Mouse (Mus musculus) MEL (cell line): ENCODE measurements around the gene Serinc5. TPM values are rescaled to one million over a fixed set of nuclear protein-coding genes. Genes with fewer than 3 reads are reported as not detected.
"Not testable (repeated sequence)": the region's sequence is repeated elsewhere in the genome, so short reads cannot be mapped to it uniquely, and the experiment has no call there.

Experiments used
- DNase-seq: peaks from one replicate; pipeline ENCODE4 v3.0.0; 2011; ENCODE audit warnings: low read depth, low spot score
- H3K27ac ChIP-seq: 2 replicates; pipeline ENCODE4 v1.5.1; 2012; ENCODE audit warnings: low read depth, mild to moderate bottlenecking, control low read depth, low read length, moderate library complexity; ENCODE audit not compliant: control insufficient read depth
- H3K27me3 ChIP-seq, 2 experiments: fragments of 150-350 bp in 1 of 2; sonication (generic) in 1 of 2; 2 replicates each; pipeline ENCODE4 v1.6.1; 2012; ENCODE audit warnings: low read length in 2 of 2, mild to moderate bottlenecking in 2 of 2, improper control_type of control experiment in 1 of 2, moderate library complexity in 1 of 2; ENCODE audit not compliant: insufficient read depth in 2 of 2, control insufficient read depth in 1 of 2
- H3K36me3 ChIP-seq, 2 experiments: 2 replicates each; pipeline ENCODE4 v1.6.1; 2012 to 2014; ENCODE audit warnings: low read length in 2 of 2, improper control_type of control experiment in 1 of 2, inconsistent platforms in 1 of 2, mild to moderate bottlenecking in 1 of 2; ENCODE audit not compliant: insufficient read depth in 2 of 2, control insufficient read depth in 1 of 2
- H3K4me1 ChIP-seq, 2 experiments: fragments of 150-350 bp in 1 of 2; sonication (generic) in 1 of 2; 2 replicates each; pipeline ENCODE4 v1.6.1; 2012; ENCODE audit warnings: low read length in 2 of 2, improper control_type of control experiment in 1 of 2, mild to moderate bottlenecking in 1 of 2; ENCODE audit not compliant: insufficient read depth in 2 of 2, control insufficient read depth in 1 of 2
- H3K4me3 ChIP-seq, 2 experiments: fragments of 150-350 bp in 1 of 2; sonication (generic) in 1 of 2; 2 replicates each; pipeline ENCODE4 v1.5.1; 2012; ENCODE audit warnings: low read depth in 2 of 2, low read length in 2 of 2, mild to moderate bottlenecking in 2 of 2, moderate library complexity in 2 of 2, control low read depth in 1 of 2, improper control_type of control experiment in 1 of 2; ENCODE audit not compliant: control insufficient read depth in 1 of 2, insufficient read depth in 1 of 2
- H3K79me2 ChIP-seq: 2 replicates; pipeline ENCODE4 v1.6.1; 2012; ENCODE audit warnings: mild to moderate bottlenecking, low read length, moderate library complexity; ENCODE audit not compliant: control insufficient read depth, poor library complexity, insufficient read depth
- H3K9ac ChIP-seq: 2 replicates; pipeline ENCODE4 v1.6.1; 2012; ENCODE audit warnings: low read depth, mild to moderate bottlenecking, control low read depth, low read length, moderate library complexity; ENCODE audit not compliant: control insufficient read depth, poor library complexity, severe bottlenecking
- H3K9me3 ChIP-seq: fragments of 150-350 bp; sonication (generic); replicated peaks from 2 replicates; pipeline ENCODE4 v1.6.1; 2012; ENCODE audit warnings: mild to moderate bottlenecking, low read length, improper control_type of control experiment, moderate library complexity; ENCODE audit not compliant: insufficient read depth
- E2F4 ChIP-seq: IDR thresholded peaks from 2 replicates; pipeline ENCODE4 v1.6.1; 2011; ENCODE audit warnings: low read depth, low read length, improper control_type of control experiment, borderline replicate concordance
- EP300 ChIP-seq, 2 experiments: IDR thresholded peaks; 2 replicates each; pipeline ENCODE4 v1.6.1; 2011; ENCODE audit warnings: improper control_type of control experiment in 2 of 2, low read length in 2 of 2, low read depth in 1 of 2, mild to moderate bottlenecking in 1 of 2
- ETS1 ChIP-seq: IDR thresholded peaks from 2 replicates; pipeline ENCODE4 v1.6.1; 2012; ENCODE audit warnings: low read depth, mild to moderate bottlenecking, inconsistent platforms, low read length, improper control_type of control experiment, moderate library complexity
- GATA1 ChIP-seq: IDR thresholded peaks from 2 replicates; pipeline ENCODE4 v1.6.1; 2011; ENCODE audit warnings: low read depth, low read length, improper control_type of control experiment
- JUND ChIP-seq: IDR thresholded peaks from 2 replicates; pipeline ENCODE4 v1.6.1; 2011; ENCODE audit warnings: low read depth, mild to moderate bottlenecking, improper control_type of control experiment, low read length
- MAFK ChIP-seq: IDR thresholded peaks from 2 replicates; pipeline ENCODE4 v1.6.1; 2011; ENCODE audit warnings: low read depth, mild to moderate bottlenecking, low read length, improper control_type of control experiment, borderline replicate concordance
- MAZ ChIP-seq: IDR thresholded peaks from 2 replicates; pipeline ENCODE4 v1.6.1; 2012; ENCODE audit warnings: low read depth, mild to moderate bottlenecking, inconsistent platforms, low read length, improper control_type of control experiment
- MEF2A ChIP-seq: IDR thresholded peaks from 2 replicates; pipeline ENCODE4 v1.6.1; 2014; ENCODE audit warnings: low read depth, mild to moderate bottlenecking, inconsistent platforms, low read length, improper control_type of control experiment; ENCODE audit not compliant: poor library complexity, insufficient replicate concordance, severe bottlenecking; ENCODE audit errors: extremely low read depth
- MXI1 ChIP-seq: IDR thresholded peaks from 2 replicates; pipeline ENCODE4 v1.6.1; 2011; ENCODE audit warnings: mild to moderate bottlenecking, low read depth, low read length, improper control_type of control experiment
- POLR2AphosphoS2 ChIP-seq: IDR thresholded peaks from 2 replicates; pipeline ENCODE4 v1.6.1; 2011; ENCODE audit warnings: low read length, improper control_type of control experiment
- RCOR1 ChIP-seq: IDR thresholded peaks from 2 replicates; pipeline ENCODE4 v1.6.1; 2012; ENCODE audit warnings: low read depth, mild to moderate bottlenecking, inconsistent platforms, low read length, improper control_type of control experiment
- SIN3A ChIP-seq: IDR thresholded peaks from 2 replicates; pipeline ENCODE4 v1.6.1; 2012; ENCODE audit warnings: low read length, improper control_type of control experiment, inconsistent platforms
- USF2 ChIP-seq, 2 experiments: IDR thresholded peaks; 2 replicates each; pipeline ENCODE4 v1.6.1; 2011 to 2012; ENCODE audit warnings: improper control_type of control experiment in 2 of 2, low read length in 2 of 2, borderline replicate concordance in 1 of 2, inconsistent platforms in 1 of 2, low read depth in 1 of 2, mild to moderate bottlenecking in 1 of 2; ENCODE audit not compliant: insufficient read depth in 1 of 2
- ZKSCAN1 ChIP-seq: IDR thresholded peaks from 2 replicates; pipeline ENCODE4 v1.6.1; 2012; ENCODE audit warnings: low read depth, mild to moderate bottlenecking, inconsistent platforms, low read length, improper control_type of control experiment, moderate library complexity
- ZNF384 ChIP-seq: IDR thresholded peaks from 2 replicates; pipeline ENCODE4 v1.6.1; 2012; ENCODE audit warnings: low read depth, mild to moderate bottlenecking, inconsistent platforms, low read length, improper control_type of control experiment
- polyA plus RNA-seq, 2 experiments: library from polyadenylated mRNA; stranded (reverse) in 1 of 2; unstranded in 1 of 2; fragments of >175 nt in 1 of 2; fragments of >200 nt in 1 of 2; gene quantifications; 2 replicates each; pipeline versions ENCODE4 v1.2.1 to v1.2.4; 2012; ENCODE audit warnings: low replicate concordance in 2 of 2, low read depth in 1 of 2; ENCODE audit not compliant: insufficient read length in 2 of 2, insufficient read depth in 1 of 2, missing spikeins in 1 of 2
- total RNA-seq: library from RNA; depleted of rRNA; stranded (reverse); fragments of 300-350 nt; gene quantifications from 2 replicates; pipeline ENCODE4 v1.2.3, GENCODE M21; 2012

The Serinc5 gene
- total and polyA plus RNA-seq, 3 experiments, result 4.0 to 8.8 TPM; not detected in 1

DNA sequence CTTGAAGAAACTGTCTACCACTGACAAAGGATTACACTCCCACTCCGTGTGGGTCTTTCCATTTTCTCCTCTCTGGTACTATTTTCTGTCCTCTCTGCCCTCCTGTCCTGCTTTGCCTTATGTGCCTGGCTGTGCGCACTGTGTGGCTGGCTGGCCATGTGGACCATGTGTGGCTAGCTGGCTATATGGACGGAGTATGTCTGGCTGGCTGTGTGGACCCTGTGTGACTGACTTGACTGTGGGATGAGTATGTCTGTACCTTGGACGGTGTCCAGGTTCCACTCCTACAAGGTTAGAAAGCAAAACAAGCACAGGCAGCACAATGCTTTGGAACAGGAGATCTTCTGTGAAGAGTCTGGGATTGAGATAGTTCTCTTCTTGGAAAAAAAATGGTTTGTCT is 74.4 kb downstream of the Serinc5 start:
- Histone ChIP-seq H3K9ac (no peak overlapping the region), H3K9me3 (no peaks in the 10 kb centered on the region), H3K79me2 (no peaks in the 10 kb centered on the region), H3K27me3 (no peaks in the 10 kb centered on the region), H3K4me3 (no peak overlapping the region), H3K4me1 (no peaks in the 10 kb centered on the region), H3K36me3 (no peaks in the 10 kb centered on the region), H3K27ac (no peak overlapping the region)
- TF ChIP-seq MEF2A, result no peak
- TF ChIP-seq ZNF384, result no peak
- no peak for TF ChIP-seq MAFK
- TF ChIP-seq MAZ, result no peak
- no peak for TF ChIP-seq GATA1
- no peak for TF ChIP-seq ZKSCAN1
- no peak for TF ChIP-seq RCOR1
- TF ChIP-seq MXI1, result no peak
- no peak for DNase-seq

DNA sequence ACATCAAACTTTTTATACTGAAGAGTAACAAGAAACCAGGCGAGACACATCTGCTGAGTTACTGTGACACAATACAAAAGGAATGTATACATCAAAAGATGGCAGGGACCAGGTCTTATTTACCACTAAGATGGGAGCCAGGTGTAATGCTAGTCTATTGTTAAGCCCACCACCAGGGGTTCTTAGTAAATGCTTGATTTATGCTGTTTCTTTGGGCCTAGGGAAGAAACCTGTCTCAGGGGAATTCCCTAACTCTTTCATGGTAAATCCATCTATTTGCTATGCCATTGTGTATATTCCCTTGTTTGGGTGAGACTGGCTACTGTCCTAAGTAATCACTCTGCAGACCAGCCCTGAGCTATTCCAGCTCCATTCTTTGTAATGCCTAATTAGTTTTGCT is 76.3 kb downstream of the Serinc5 start:
- not testable (repeated sequence) for DNase-seq, H3K27ac ChIP-seq, H3K79me2 ChIP-seq, H3K4me3 ChIP-seq, H3K36me3 ChIP-seq, H3K27me3 ChIP-seq, H3K4me1 ChIP-seq, H3K9ac ChIP-seq, H3K9me3 ChIP-seq

DNA sequence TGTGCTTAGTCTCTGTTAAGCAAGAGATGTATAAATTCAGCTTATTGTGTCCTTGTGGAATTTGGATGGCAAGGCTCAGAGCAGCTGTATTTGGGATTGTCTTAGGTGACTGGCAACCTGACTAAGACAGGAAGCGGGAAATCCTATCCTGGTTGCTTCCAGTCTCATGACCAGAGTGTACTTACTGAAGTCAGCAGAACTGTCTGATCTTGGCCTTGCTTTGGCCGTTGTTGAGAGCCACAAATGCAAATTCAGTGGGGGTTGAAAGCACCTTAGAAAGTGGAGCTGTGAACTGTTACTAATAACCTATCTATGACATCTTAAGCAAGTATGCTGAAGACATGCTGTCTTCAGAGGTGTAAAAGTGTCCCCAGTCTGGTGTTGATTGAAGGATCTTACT is 78.2 kb downstream of the Serinc5 start:
- Histone ChIP-seq H3K36me3 (no peaks in the 10 kb centered on the region), H3K9me3 (no peaks in the 10 kb centered on the region), H3K79me2 (no peaks in the 10 kb centered on the region), H3K27ac (no peak overlapping the region), H3K4me1 (no peaks in the 10 kb centered on the region), H3K9ac (no peak overlapping the region), H3K27me3 (no peaks in the 10 kb centered on the region), H3K4me3 (no peak overlapping the region)
- DNase-seq, result no peak
- TF ChIP-seq ETS1 (no peak), SIN3A (no peak), E2F4 (no peak), POLR2AphosphoS2 (no peak), MAZ (no peak), JUND (no peak), USF2 (IDR thresholded peaks at IDR 0.05; ENCODE audit: borderline replicate concordance in 1 of 2, insufficient read depth in 1 of 2, low read depth in 1 of 2, low read length in 2 of 2) (no peak), EP300 (IDR thresholded peaks at IDR 0.05; ENCODE audit: low read depth in 1 of 2, low read length in 2 of 2) (no peak)
